ENCODE assay signal across 8 mouse cellular contexts in the genomic region with DNA sequence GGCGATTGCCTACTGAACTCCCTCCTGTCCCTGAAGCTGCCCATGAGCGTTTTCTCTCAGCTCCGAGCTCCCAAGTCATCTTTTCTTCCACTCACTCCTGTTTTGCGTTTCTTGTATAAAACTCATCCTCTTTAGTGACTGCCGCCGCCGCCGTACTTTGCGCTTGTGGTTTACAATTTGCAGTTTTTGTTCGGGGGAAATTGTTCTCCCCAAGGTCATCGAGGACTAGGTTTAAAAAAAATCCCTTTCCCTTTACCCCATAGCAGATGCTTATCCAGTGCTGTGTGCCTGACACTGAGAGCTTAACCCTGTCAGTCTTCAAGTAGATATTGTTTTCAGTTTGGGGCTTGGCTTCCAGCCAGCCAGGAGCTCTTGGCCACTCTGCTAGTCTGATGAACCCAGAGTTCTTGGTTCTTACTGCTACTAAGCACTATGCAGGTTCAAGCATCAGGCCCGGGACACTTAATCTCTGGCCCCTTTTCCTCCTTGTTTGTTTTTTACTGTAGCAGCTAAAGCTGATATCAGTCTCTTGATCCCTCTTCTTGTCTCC. TPM values are rescaled to one million over a fixed set of nuclear protein-coding genes. Genes with fewer than 3 reads are reported as not detected.
DNase-seq lines count a peak whose midpoint lies in the region; ATAC-seq and TF ChIP-seq lines count a peak whose summit lies in the region.

No protein-coding gene starts in this region.

- H3K4me3 ChIP-seq in heart, embryonic 10.5 days, result peak overlapping the region; percentile 77
- peak overlapping the region; percentile 74 for H3K4me3 ChIP-seq in bone marrow, adult 2 months (replicated peaks; ENCODE audit: control insufficient read depth, low read depth, low read length)
- H3K4me3 ChIP-seq in hindbrain, embryonic 11.5 days (ENCODE audit: low read depth, low read length), result peak overlapping the region; percentile 63
- peak overlapping the region; percentile 68 for H3K4me3 ChIP-seq in limb, embryonic 14.5 days (replicated peaks; ENCODE audit: low read length)

- H3K4me1 ChIP-seq in heart, embryonic 10.5 days, result peaks cover 16% of the 10 kb centered on the region
- H3K4me1 ChIP-seq in bone marrow, adult 2 months (ENCODE audit: control insufficient read depth, insufficient read depth, low read length), result no peaks in the 10 kb centered on the region; the same call in none of the 2 replicates
- H3K4me1 ChIP-seq in hindbrain, embryonic 11.5 days (replicated peaks; ENCODE audit: control insufficient read depth, insufficient read depth, low read length), result no peaks in the 10 kb centered on the region
- 0 out of 2 replicates have a peak, but pooled peaks cover 3% of the 10 kb centered on the region for H3K4me1 ChIP-seq in limb, embryonic 14.5 days (ENCODE audit: control insufficient read depth, insufficient read depth, low read length)

- no peak for TF ChIP-seq POLR2A in bone marrow, adult 2 months (IDR thresholded peaks at IDR 0.05; ENCODE audit: borderline replicate concordance, control insufficient read depth, low read depth, low read length)
- no peak for TF ChIP-seq POLR2A in limb, embryonic 14.5 days (IDR thresholded peaks at IDR 0.05; ENCODE audit: borderline replicate concordance, extremely low read depth, insufficient read depth, insufficient read length)

- intact Hi-C loops in heart, postnatal 36 days (cut with DNase I), result loop anchor here (2.0 kb wide), 1 partner anchor 115 kb away; no protein-coding TSS in a partner anchor

- no peaks in the 10 kb centered on the region for H3K36me3 ChIP-seq in heart, embryonic 10.5 days
- no peaks in the 10 kb centered on the region for H3K36me3 ChIP-seq in hindbrain, embryonic 11.5 days (ENCODE audit: control insufficient read depth, insufficient read depth, low read length)
- no peaks in the 10 kb centered on the region for H3K36me3 ChIP-seq in limb, embryonic 14.5 days (ENCODE audit: control insufficient read depth, insufficient read depth, low read length)

- no peak for TF ChIP-seq CTCF in bone marrow, adult 2 months (IDR thresholded peaks at IDR 0.05; ENCODE audit: control insufficient read depth, insufficient read depth, low read length)

- DNase-seq in heart, embryonic 10.5 days (ENCODE audit: low spot score), result no peak
- DNase-seq in heart, postnatal 36 days, result no peak
- DNase-seq in hindbrain, embryonic 11.5 days (ENCODE audit: low spot score), result peak; percentile 30
- no peak for DNase-seq in limb, embryonic 14.5 days (ENCODE audit: low spot score)
- DNase-seq in retina, embryonic 14.5 days (ENCODE audit: low spot score), result peak; percentile 13
- no peak for DNase-seq in Muller cell, postnatal 12 days (ENCODE audit: inconsistent ontology term)
- no peak for DNase-seq in thymus, adult 18-20 months

- H3K27me3 ChIP-seq in heart, embryonic 10.5 days (ENCODE audit: insufficient read depth, poor library complexity, severe bottlenecking), result peaks cover 93% of the 10 kb centered on the region
- H3K27me3 ChIP-seq in hindbrain, embryonic 11.5 days (ENCODE audit: control insufficient read depth, insufficient read depth, low read length), result peaks cover 11% of the 10 kb centered on the region
- H3K27me3 ChIP-seq in limb, embryonic 14.5 days (ENCODE audit: control insufficient read depth, insufficient read depth, low read length), result peaks cover 34% of the 10 kb centered on the region

- 3% methylated on average over 12 of the region's 12 CpGs for WGBS in heart, embryonic 10.5 days
- 2% methylated on average over 12 of the region's 12 CpGs for WGBS in bone marrow, adult 2 months
- WGBS in hindbrain, embryonic 11.5 days, result 5% methylated on average over 12 of the region's 12 CpGs
- WGBS in limb, embryonic 14.5 days, result 5% methylated on average over 12 of the region's 12 CpGs

- no peak overlapping the region for H3K9ac ChIP-seq in hindbrain, embryonic 11.5 days (ENCODE audit: low read depth, low read length)
- H3K9ac ChIP-seq in limb, embryonic 14.5 days (ENCODE audit: low read depth, low read length, severe bottlenecking), result peak overlapping the region; percentile 66; the same call in 1 of the 2 replicates

- peak overlapping the region; percentile 94 for H3K4me2 ChIP-seq in hindbrain, embryonic 11.5 days (replicated peaks; ENCODE audit: low read depth, low read length)
- H3K4me2 ChIP-seq in limb, embryonic 14.5 days (replicated peaks; ENCODE audit: low read depth, low read length, severe bottlenecking), result peak overlapping the region; percentile 99

- no peak for ATAC-seq in hindbrain, embryonic 11.5 days (ENCODE audit: low FRiP score)
- ATAC-seq in limb, embryonic 14.5 days (ENCODE audit: low FRiP score, low read depth), result no peak

- H3K27ac ChIP-seq in heart, embryonic 10.5 days, result no peak overlapping the region
- no peak overlapping the region for H3K27ac ChIP-seq in bone marrow, adult 2 months (ENCODE audit: control insufficient read depth, insufficient read depth, low read depth, low read length, poor library complexity)
- no peak overlapping the region for H3K27ac ChIP-seq in hindbrain, embryonic 11.5 days (ENCODE audit: low read depth, low read length)
- no peak overlapping the region for H3K27ac ChIP-seq in limb, embryonic 14.5 days (replicated peaks; ENCODE audit: low read depth, low read length)

- H3K9me3 ChIP-seq in heart, embryonic 10.5 days, result no peaks in the 10 kb centered on the region
- H3K9me3 ChIP-seq in hindbrain, embryonic 11.5 days (ENCODE audit: control insufficient read depth, low read length), result no peaks in the 10 kb centered on the region
- no peaks in the 10 kb centered on the region for H3K9me3 ChIP-seq in limb, embryonic 14.5 days (ENCODE audit: control insufficient read depth, low read length)

RNA-seq across cellular contexts. Expression of a gene that starts 1.1 kb away (rescaled TPM):
- 1.2 and 1.6 TPM in 2 replicates for polyA plus RNA-seq in heart, embryonic 10.5 days (2016; fragmentation: Nextera tagmentation; extraction: Ambion mirVana)
- total RNA-seq in heart, postnatal 36 days (2021), result under 1 TPM; 0.14 to 0.33 TPM
- 1.5 and 4.3 TPM in 2 replicates for polyA plus RNA-seq in bone marrow, adult 2 months (2011; ENCODE audit: insufficient read depth, insufficient read length, low replicate concordance, missing spikeins)
- polyA plus RNA-seq in hindbrain, embryonic 11.5 days (2014; fragmentation: Nextera tagmentation; extraction: Ambion mirVana), result 1.0 and 1.3 TPM in 2 replicates
- polyA plus RNA-seq in limb, embryonic 14.5 days (2012; rRNA removed), result 0.91 and 1.4 TPM in 2 replicates
- polyA plus RNA-seq in limb, embryonic 14.5 days (2014; fragmentation: Nextera tagmentation; extraction: Ambion mirVana), result 4.8 TPM in 2 replicates

RNA-seq across cellular contexts. Expression of a gene that starts 56.8 kb away (rescaled TPM):
- 13.4 and 20.3 TPM in 2 replicates for polyA plus RNA-seq in heart, embryonic 10.5 days (2016; fragmentation: Nextera tagmentation; extraction: Ambion mirVana)
- 1 to 10 TPM; 5.5 to 6.6 TPM for total RNA-seq in heart, postnatal 36 days (2021)
- 2.7 and 2.9 TPM in 2 replicates for polyA plus RNA-seq in bone marrow, adult 2 months (2011; ENCODE audit: insufficient read depth, insufficient read length, low replicate concordance, missing spikeins)
- polyA plus RNA-seq in hindbrain, embryonic 11.5 days (2014; fragmentation: Nextera tagmentation; extraction: Ambion mirVana), result 24.5 and 27.2 TPM in 2 replicates
- polyA plus RNA-seq in limb, embryonic 14.5 days (2012; rRNA removed), result 16.1 and 17.3 TPM in 2 replicates
- 20.1 and 24.2 TPM in 2 replicates for polyA plus RNA-seq in limb, embryonic 14.5 days (2014; fragmentation: Nextera tagmentation; extraction: Ambion mirVana)

RNA-seq across cellular contexts. Expression of a gene that starts 56.9 kb away (rescaled TPM):
- 60.4 and 73.5 TPM in 2 replicates for polyA plus RNA-seq in heart, embryonic 10.5 days (2016; fragmentation: Nextera tagmentation; extraction: Ambion mirVana)
- total RNA-seq in heart, postnatal 36 days (2021), result 10 to 100 TPM; 23.1 to 30.4 TPM
- polyA plus RNA-seq in bone marrow, adult 2 months (2011; ENCODE audit: insufficient read depth, insufficient read length, low replicate concordance, missing spikeins), result 15.9 and 20.7 TPM in 2 replicates
- 84.7 and 87.6 TPM in 2 replicates for polyA plus RNA-seq in hindbrain, embryonic 11.5 days (2014; fragmentation: Nextera tagmentation; extraction: Ambion mirVana)
- 20.2 and 46.1 TPM in 2 replicates for polyA plus RNA-seq in limb, embryonic 14.5 days (2012; rRNA removed)
- polyA plus RNA-seq in limb, embryonic 14.5 days (2014; fragmentation: Nextera tagmentation; extraction: Ambion mirVana), result 63.9 and 67.6 TPM in 2 replicates

Comparison
In these comparisons a context has a peak if more than half of its experiments do, and no peak if none do; other contexts are left out.
1. DNase-seq: peak in hindbrain, embryonic 11.5 days (single experiment) and retina, embryonic 14.5 days (single experiment); none in heart, embryonic 10.5 days (single experiment), heart, postnatal 36 days (0 of 2), limb, embryonic 14.5 days (single experiment), Muller cell, postnatal 12 days (single experiment) and thymus, adult 18-20 months (0 of 2).
2. Peak in every context shown above with its lines, with median percentiles within 50 percentile points of each other: H3K4me3 ChIP-seq.